Mouse (Mus musculus) heart, embryonic 11.5 days (tissue): ENCODE data around the gene Sptbn1. TPM values are rescaled to one million over a fixed set of nuclear protein-coding genes. Genes with fewer than 3 reads are reported as not detected.

Experiments
- ATAC-seq: fragments of 200-750 bp; cut with Nextera tagmentation; replicated peaks from 2 replicates; pipeline ENCODE4 v1.8.0; 2017; ENCODE audit warnings: moderate library complexity; ENCODE audit not compliant: insufficient number of reproducible peaks, low FRiP score, low TSS enrichment
- H3K27ac ChIP-seq: fragments of 300-500 bp; sonication (generic); 2 replicates; pipeline ENCODE4 v1.5.1; 2014; ENCODE audit warnings: mild to moderate bottlenecking, low read depth, low read length
- H3K27me3 ChIP-seq: fragments of 300-500 bp; sonication (generic); 2 replicates; pipeline ENCODE4 v1.6.1; 2014; ENCODE audit warnings: mild to moderate bottlenecking, low read length, mixed read lengths; ENCODE audit not compliant: control insufficient read depth, insufficient read depth
- H3K36me3 ChIP-seq: fragments of 300-500 bp; sonication (generic); 2 replicates; pipeline ENCODE4 v1.6.1; 2014; ENCODE audit warnings: mild to moderate bottlenecking, low read length, moderate library complexity, mixed read lengths; ENCODE audit not compliant: control insufficient read depth, insufficient read depth
- H3K4me1 ChIP-seq: fragments of 300-500 bp; sonication (generic); 2 replicates; pipeline ENCODE4 v1.6.1; 2014; ENCODE audit warnings: low read length; ENCODE audit not compliant: control insufficient read depth, insufficient read depth
- H3K4me2 ChIP-seq: fragments of 300-500 bp; sonication (generic); 2 replicates; pipeline ENCODE4 v1.6.1; 2014; ENCODE audit warnings: mild to moderate bottlenecking, moderate library complexity
- H3K4me3 ChIP-seq: fragments of 300-500 bp; sonication (generic); 2 replicates; pipeline ENCODE4 v1.5.1; 2014; ENCODE audit warnings: low read depth, low read length
- H3K9ac ChIP-seq: fragments of 300-500 bp; sonication (generic); 2 replicates; pipeline ENCODE4 v1.6.1; 2014; ENCODE audit warnings: mild to moderate bottlenecking, low read depth, low read length, moderate library complexity
- H3K9me3 ChIP-seq: fragments of 300-500 bp; sonication (generic); replicated peaks from 2 replicates; pipeline ENCODE4 v1.6.1; 2016; ENCODE audit warnings: low read length; ENCODE audit not compliant: control insufficient read depth
- WGBS: fragments of 180-500 bp; shearing (Covaris S2); extraction: QIAGEN DNeasy Blood & Tissue Kit; methylation state at CpG from one replicate; pipeline ENCODE4 v1.1.7; 2014; ENCODE audit not compliant: insufficient replicate concordance; 5-methylcytosine and 5-hydroxymethylcytosine counted together
- polyA plus RNA-seq: library from polyadenylated mRNA; unstranded; fragments of >200 nt; fragmentation: Nextera tagmentation; extraction: Ambion mirVana; gene quantifications from 2 replicates; pipeline ENCODE4 v1.2.1, GENCODE M21; 2014

The Sptbn1 gene
- polyA plus RNA-seq, 1 experiment from 2014 or later = 156 TPM

- Histone ChIP-seq H3K4me1 (no peaks in the 10 kb centered on the region), H3K4me2 (no peak overlapping the region), H3K4me3 (no peak overlapping the region), H3K36me3 (no peaks in the 10 kb centered on the region), H3K9me3 (no peaks in the 10 kb centered on the region), H3K27me3 (no peaks in the 10 kb centered on the region), H3K27ac (no peak overlapping the region), H3K9ac (no peak overlapping the region)
- ATAC-seq = no peak
- 66% methylated on average over 5 of the region's 5 CpGs for WGBS
Measured at GRCm38 (mm10) chr11:30279278-30279677, 11.3 kb upstream of the Sptbn1 start.

DNA sequence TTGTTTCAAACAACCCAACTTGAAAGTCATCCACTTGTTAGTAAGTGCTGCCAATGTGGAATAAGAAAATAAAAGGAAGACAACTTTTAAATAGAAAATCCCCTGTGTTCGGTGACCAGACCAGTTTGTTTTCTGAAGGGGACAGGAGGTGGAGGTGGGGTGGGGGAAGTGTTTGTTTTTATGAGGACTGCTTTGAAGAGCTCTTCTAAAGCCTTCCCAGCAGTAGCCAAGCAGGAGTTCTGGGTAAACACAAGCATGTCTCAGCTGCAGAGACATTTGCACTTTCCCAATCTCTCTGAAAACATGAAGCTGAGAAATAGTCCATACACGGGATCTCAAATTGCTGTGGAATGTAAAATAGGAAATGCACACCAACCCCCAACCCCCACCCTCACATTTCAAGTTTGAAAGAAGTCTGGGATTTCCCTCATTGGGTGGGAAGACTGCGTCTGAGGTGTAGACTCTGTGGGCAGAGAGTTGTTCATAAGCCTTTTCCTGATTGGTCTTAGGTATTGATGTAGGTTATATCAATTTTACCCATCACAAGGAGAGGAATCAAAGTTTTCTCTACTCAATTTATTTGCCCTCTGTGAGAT, 7.6 kb upstream of the Sptbn1 start:
- H3K27me3 ChIP-seq = no peaks in the 10 kb centered on the region
- H3K27ac ChIP-seq = no peak overlapping the region
- H3K9me3 ChIP-seq = no peaks in the 10 kb centered on the region
- H3K4me2 ChIP-seq = no peak overlapping the region
- no peak overlapping the region for H3K9ac ChIP-seq
- H3K36me3 ChIP-seq = no peaks in the 10 kb centered on the region
- ATAC-seq = no peak
- H3K4me1 ChIP-seq = no peaks in the 10 kb centered on the region
- H3K4me3 ChIP-seq = no peak overlapping the region
- 42% methylated on average over 3 of the region's 3 CpGs for WGBS

DNA sequence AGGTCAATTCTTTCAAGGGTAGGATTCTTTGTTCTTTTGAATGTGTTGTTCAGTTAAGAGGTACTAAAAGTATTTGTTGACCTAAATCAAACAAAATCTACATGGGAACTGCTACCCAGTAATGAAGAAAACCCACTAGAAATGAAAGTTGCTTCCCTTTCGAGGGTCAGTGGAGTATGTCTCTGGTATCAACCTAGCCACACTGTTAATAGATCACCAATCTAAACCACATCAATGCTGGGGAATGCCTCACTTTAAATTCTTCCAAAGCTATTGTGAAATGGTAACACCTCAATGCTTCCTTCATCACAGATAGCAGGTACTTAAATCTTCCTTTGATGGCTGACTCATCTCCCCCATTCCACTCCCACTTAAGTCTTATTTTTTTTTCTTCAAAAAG, 1.5 kb upstream of the Sptbn1 start:
- WGBS = 79% methylated on average over 1 of the region's 1 CpGs

GRCm38 (mm10) chr11:30268648-30269375, 837 bp upstream of the Sptbn1 start:
- Histone ChIP-seq H3K9ac (peak overlapping the region; percentile 75), H3K36me3 (no peaks in the 10 kb centered on the region), H3K4me2 (peak overlapping the region; percentile 80), H3K27me3 (no peaks in the 10 kb centered on the region), H3K4me1 (peaks cover 18% of the 10 kb centered on the region), H3K27ac (peak overlapping the region; percentile 79), H3K9me3 (no peaks in the 10 kb centered on the region), H3K4me3 (peak overlapping the region; percentile 98)
- no peak for ATAC-seq
- WGBS = 2% methylated on average over 15 of the region's 15 CpGs

More for the DNA sequence above, 1.5 kb upstream of the Sptbn1 start:
- ATAC-seq = no peak
- Histone ChIP-seq H3K36me3 (no peaks in the 10 kb centered on the region), H3K9me3 (no peaks in the 10 kb centered on the region), H3K27me3 (no peaks in the 10 kb centered on the region), H3K4me3 (no peak overlapping the region), H3K4me1 (peaks cover 17% of the 10 kb centered on the region), H3K27ac (no peak overlapping the region), H3K9ac (no peak overlapping the region), H3K4me2 (peak overlapping the region; percentile 14; the same call in 1 of the 2 replicates)

DNA sequence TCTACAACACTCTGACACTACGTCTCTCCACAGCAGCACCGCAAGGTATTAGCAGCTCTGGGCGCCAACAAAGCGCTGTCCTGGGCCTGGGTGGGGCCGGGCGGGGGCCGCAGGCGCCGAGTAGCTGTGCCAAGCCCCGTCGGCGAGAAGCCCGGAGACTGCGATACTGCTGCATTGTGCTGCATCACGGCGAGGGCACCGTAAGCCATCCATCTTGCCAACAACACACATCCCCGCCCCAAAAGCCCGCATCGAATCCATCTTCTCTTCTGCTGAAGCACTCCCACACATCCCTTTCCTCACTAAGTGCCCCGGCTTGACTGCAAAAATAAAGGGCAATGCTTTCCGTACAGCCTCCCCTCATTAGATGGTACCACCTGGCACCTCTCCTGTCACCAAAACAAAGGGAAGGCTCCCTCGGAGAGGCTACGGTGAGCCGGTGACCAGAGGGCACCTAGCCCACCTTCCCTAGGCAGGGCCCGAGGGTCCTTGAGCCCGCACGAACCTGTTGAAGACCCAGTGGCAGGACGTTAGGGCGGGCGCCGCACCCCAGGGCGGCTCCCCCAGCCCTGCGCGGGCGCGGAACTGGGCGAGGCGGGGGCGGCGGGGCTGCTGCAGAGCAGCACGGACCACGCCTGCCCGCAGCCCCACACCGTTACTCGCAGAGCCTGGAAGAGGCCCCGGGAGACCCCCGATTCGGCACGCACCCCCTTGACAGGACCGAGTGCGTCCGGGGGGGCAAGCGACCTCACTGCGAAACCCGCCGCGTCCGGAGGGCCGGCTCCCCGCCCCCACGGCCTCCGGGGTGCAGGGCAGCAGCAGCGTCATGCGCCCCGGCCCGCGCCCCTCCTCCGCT, 711 bp downstream of the Sptbn1 start:
- WGBS = under 1% methylated on average over 58 of the region's 69 CpGs
- ATAC-seq = peak; percentile 66
- H3K27me3 ChIP-seq = no peaks in the 10 kb centered on the region

GRCm38 (mm10) chr11:30266691-30267035, 1.3 kb downstream of the Sptbn1 start:
- Histone ChIP-seq H3K4me3 (peak overlapping the region; percentile 98), H3K9ac (peak overlapping the region; percentile 98), H3K36me3 (no peaks in the 10 kb centered on the region), H3K4me2 (peak overlapping the region; percentile 80), H3K27ac (peak overlapping the region; percentile 93), H3K9me3 (no peaks in the 10 kb centered on the region), H3K27me3 (no peaks in the 10 kb centered on the region), H3K4me1 (peaks cover 24% of the 10 kb centered on the region)
- 2% methylated on average over 7 of the region's 7 CpGs for WGBS
- ATAC-seq = 0 out of 2 replicates have a peak, but pooled peaks have one; percentile 3

More for the DNA sequence above, 711 bp downstream of the Sptbn1 start:
- H3K27ac ChIP-seq = peak overlapping the region; percentile 93
- no peaks in the 10 kb centered on the region for H3K9me3 ChIP-seq
- peak overlapping the region; percentile 80 for H3K4me2 ChIP-seq
- H3K4me3 ChIP-seq = peak overlapping the region; percentile 98
- peaks cover 24% of the 10 kb centered on the region for H3K4me1 ChIP-seq
- peak overlapping the region; percentile 98 for H3K9ac ChIP-seq
- no peaks in the 10 kb centered on the region for H3K36me3 ChIP-seq

GRCm38 (mm10) chr11:30265666-30266065, 2.3 kb downstream of the Sptbn1 start:
- peak overlapping the region; percentile 80 for H3K4me2 ChIP-seq
- H3K4me1 ChIP-seq = peaks cover 24% of the 10 kb centered on the region
- 74% methylated on average over 2 of the region's 2 CpGs for WGBS
- H3K27ac ChIP-seq = peak overlapping the region; percentile 10; the same call in 1 of the 2 replicates
- no peaks in the 10 kb centered on the region for H3K9me3 ChIP-seq
- ATAC-seq = no peak
- no peaks in the 10 kb centered on the region for H3K36me3 ChIP-seq
- no peaks in the 10 kb centered on the region for H3K27me3 ChIP-seq
- H3K4me3 ChIP-seq = peak overlapping the region; percentile 98
- peak overlapping the region; percentile 56 for H3K9ac ChIP-seq

DNA sequence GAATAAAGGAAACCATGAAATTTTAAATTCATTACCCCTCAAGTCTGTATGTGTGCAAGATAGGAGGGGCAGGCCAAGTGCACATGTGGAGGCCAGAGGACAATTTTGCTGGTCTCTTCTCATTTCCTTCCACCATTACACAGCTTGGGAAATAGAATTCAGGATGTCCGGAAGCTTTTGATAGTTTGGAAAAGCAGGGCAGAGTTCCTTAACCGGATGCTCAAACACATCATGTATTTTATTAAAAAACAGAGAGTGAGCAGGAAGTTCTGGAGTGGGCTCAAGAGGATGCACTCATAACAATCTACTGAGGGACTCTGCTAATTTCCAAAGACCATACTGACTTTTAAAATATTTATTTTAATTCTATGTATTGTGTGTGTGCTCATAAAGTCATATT, 4.3 kb downstream of the Sptbn1 start:
- Histone ChIP-seq H3K36me3 (0 out of 2 replicates have a peak, but pooled peaks cover 2% of the 10 kb centered on the region), H3K4me2 (peak overlapping the region; percentile 33), H3K27ac (no peak overlapping the region), H3K4me3 (no peak overlapping the region), H3K27me3 (no peaks in the 10 kb centered on the region), H3K9ac (0 out of 2 replicates have a peak overlapping the region, but pooled peaks have one; percentile 18), H3K9me3 (no peaks in the 10 kb centered on the region), H3K4me1 (peaks cover 26% of the 10 kb centered on the region)
- ATAC-seq = no peak
- 62% methylated on average over 2 of the region's 2 CpGs for WGBS
